Mouse (Mus musculus) sigmoid colon, adult 10 weeks (tissue): ENCODE data around the gene Fbxo2. TPM values are rescaled to one million over a fixed set of nuclear protein-coding genes. Genes with fewer than 3 reads are reported as not detected.

Experiments used
- polyA plus RNA-seq: library from polyadenylated mRNA; stranded (reverse); fragments of 350-450 nt; fragmentation: Illumina TruSeq; extraction: RNeasy Lipid Tissue Mini Kit (QIAGEN cat#74804); gene quantifications from one replicate; pipeline ENCODE4 v1.2.3, GENCODE M21; 2014; ENCODE audit warnings: low read depth, low replicate concordance

Fbxo2 gene
- not detected for polyA plus RNA-seq

GRCm38 (mm10) chr4:148160436-148161390 lies at the start of gene Fbxo2, which contains the start of gene Fbxo44:
TSS of gene Fbxo2 (plus strand) at chr4:148160621.
TSS of gene Fbxo44 (minus strand) at chr4:148160482.

GRCm38 (mm10) chr4:148130133-148130532 lies 30.3 kb upstream of the Fbxo2 start, which contains the start of gene Mad2l2:
TSS of gene Mad2l2 (plus strand) at chr4:148130384.

GRCm38 (mm10) chr4:148130561-148131413 lies 29.6 kb upstream of the Fbxo2 start, which contains the start of gene Draxin:
TSS of gene Draxin (minus strand) at chr4:148130698.

GRCm38 (mm10) chr4:148151267-148152168 lies 8.9 kb upstream of the Fbxo2 start, which contains the start of gene Fbxo6:
TSS of gene Fbxo6 (minus strand) at chr4:148152140.

Other genes starting within 250 kb of the Fbxo2 start
- 1.1 TPM for gene Plod1, start 223.9 kb upstream of the Fbxo2 start, polyA plus RNA-seq
- gene 2510039O18Rik, start 219.7 kb upstream of the Fbxo2 start, polyA plus RNA-seq = 16.7 TPM
- not detected for gene Nppb, start 174.8 kb upstream of the Fbxo2 start, polyA plus RNA-seq
- not detected for gene Nppa, start 159.9 kb upstream of the Fbxo2 start, polyA plus RNA-seq
- 2.4 TPM for gene Clcn6, start 121.8 kb upstream of the Fbxo2 start, polyA plus RNA-seq
- 2.0 TPM for gene Mthfr, start 121.5 kb upstream of the Fbxo2 start, polyA plus RNA-seq
- gene Agtrap, start 72.6 kb upstream of the Fbxo2 start, polyA plus RNA-seq = 11.2 TPM
- gene Mad2l2, start 30.2 kb upstream of the Fbxo2 start, polyA plus RNA-seq = 1.2 TPM
- 0.16 TPM for gene Draxin, start 29.9 kb upstream of the Fbxo2 start, polyA plus RNA-seq
- 0.88 TPM for gene Fbxo6, start 8.5 kb upstream of the Fbxo2 start, polyA plus RNA-seq
- 1.6 TPM for gene Fbxo44, start 139 bp upstream of the Fbxo2 start, polyA plus RNA-seq
- gene Disp3, start 127.3 kb downstream of the Fbxo2 start, polyA plus RNA-seq = not detected